Mouse (Mus musculus) CD4-positive helper T cell, adult 2 months (primary cell): Measurements from ENCODE around the gene Mylk.
"Not testable (repeated sequence)": the region's sequence is repeated elsewhere in the genome, so short reads cannot be mapped to it uniquely, and the experiment has no call there.

ENCODE experiments used
- DNase-seq: peaks from one replicate; pipeline ENCODE4 v3.0.0-alpha.2; 2012; ENCODE audit warnings: low read depth, missing footprints, low spot score

Mylk gene

DNA sequence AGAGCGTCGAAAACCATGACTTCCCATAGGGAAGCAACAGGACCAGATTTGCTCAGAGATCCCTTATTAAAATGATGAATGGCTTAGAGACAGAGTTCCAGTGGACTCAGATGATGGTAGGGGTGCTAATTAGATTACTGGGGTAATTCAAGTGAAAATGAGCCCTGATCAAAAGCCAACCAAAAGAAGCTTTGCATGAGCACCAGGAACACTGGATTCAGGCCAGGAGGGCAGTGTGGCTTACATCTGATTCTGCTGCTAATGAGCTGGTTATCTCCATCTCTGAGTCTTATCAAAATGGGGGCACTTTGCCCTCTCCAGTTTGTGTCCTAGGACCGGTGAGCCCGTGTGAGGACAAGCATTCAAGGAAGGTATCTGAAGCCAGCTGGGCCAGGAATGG is 23.4 kb downstream of the Mylk start:
- no peak for DNase-seq

DNA sequence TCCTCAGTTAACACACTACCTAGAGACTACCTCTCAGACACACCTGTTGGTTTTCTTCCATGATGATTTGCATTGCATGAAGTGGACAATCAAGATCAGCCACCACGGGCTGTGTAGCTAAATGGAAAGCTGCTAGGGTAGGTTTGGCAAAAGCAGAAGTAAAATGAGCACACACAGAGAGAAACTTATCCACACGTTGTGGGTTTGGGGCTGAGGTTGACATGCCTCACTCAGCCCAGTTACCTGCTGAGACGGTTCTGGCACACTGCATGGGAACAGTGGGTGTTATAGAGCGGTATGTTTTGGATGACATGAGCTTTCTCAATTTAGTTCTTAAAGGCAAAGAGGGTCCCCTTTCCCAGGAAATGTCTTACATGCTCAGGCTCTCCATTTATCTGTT is 25.1 kb downstream of the Mylk start:
- DNase-seq, result no peak

DNA sequence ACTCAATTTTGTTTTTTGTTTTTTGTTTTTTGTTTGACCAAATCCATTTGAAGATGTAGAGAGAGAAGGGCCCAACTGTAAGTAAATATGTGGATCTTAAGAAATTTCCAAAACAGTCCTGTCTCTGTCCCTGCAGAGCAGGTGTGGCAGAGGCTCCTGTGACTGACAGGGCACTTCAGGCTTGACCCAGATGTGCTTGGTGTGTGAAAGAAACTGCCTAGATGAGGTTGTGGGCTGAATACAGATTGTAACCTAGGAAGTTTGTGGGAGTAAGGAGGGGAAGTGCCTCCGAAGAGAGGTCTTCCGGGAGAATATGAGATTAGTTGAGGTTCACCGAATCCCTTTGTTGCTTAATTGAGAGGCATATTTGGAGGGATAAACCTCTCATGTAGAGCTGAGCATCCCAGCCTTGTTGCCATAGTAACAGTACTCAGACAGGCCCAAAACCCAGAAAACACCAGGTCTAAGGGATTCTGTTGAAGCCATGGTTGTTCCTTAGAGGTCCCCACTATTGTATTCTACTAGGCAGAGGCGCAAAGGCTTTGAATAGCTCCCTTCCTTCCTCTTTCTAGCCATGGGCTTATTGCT is 27.5 kb downstream of the Mylk start:
- DNase-seq, result no peak

DNA sequence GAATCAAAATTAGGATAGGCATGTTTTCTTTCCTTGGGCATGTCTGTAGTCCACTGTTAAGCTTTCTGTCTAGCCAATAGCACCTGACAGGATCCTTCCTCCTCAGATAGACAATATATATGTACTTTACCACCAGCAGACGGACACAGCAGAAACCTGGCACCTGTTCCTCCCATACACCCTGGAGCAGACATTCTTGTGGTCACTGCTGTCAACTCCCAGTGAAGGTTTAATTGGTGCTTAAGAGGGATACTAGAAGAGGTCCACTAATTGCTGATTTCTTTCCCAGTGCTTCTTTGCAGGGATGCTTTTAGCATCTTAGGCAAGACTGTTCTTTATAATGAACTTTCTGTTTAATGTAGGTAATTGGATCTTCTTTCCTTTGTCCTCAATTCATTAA is 37.4 kb downstream of the Mylk start:
- no peak for DNase-seq

DNA sequence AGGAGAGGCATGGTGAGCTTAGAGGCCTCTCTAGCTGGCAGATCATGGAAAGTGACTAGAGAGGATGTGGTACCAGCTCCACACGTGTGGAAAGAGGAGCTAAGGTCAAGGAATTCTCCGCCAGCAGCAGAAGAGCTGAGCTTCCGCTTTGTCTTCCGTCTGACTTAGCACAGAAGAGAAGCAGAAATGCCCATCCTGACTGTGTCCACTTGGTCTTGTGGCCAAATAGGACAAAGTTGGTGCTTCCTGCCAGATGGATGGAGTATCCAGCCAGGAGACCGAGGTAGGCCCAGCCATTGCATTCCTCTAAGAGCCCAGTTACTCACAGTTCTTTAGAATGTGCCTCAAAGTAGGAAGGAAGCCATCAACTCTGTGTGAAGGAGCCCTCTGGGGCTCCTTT is 38.5 kb downstream of the Mylk start:
- no peak for DNase-seq

DNA sequence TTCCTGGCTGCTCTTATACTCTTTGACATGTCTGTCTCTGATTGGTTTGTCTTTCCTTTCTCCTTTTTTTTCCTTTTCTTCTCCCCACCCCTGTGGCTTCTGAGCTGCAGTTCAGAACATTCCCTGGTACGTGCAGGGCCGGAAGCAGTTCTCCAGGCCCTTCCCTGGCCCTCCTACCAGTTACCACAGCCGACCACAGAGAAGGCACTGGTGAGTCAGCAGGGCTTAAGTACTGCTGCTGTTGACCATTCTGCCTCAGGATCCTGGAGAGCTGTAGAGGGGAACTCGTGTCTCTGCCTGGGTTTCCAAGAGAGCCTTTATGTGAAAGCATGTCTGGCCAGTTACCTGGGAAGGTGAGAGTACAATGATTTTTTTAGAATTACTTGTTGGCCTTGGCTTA is 39.7 kb downstream of the Mylk start:
- no peak for DNase-seq

DNA sequence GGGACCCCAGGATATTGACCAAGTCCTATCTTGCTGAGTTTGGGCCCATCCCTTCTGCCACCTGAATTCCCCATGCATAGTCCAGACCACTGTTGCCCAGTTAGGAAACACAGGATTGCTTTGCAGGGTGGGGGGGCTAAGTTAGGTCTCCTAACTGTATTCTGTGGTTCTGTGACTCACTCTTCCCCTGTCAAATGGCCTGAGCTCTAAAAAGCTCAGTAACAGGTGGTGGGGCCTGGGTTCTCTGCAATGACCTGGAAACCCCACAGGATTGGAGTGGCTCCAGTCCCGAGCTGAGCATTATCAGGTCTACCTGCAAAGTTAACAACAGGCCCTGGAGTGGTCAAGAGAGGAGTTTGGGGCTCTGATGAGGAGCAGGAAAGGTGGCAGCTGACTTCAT is 47.5 kb downstream of the Mylk start:
- no peak for DNase-seq

DNA sequence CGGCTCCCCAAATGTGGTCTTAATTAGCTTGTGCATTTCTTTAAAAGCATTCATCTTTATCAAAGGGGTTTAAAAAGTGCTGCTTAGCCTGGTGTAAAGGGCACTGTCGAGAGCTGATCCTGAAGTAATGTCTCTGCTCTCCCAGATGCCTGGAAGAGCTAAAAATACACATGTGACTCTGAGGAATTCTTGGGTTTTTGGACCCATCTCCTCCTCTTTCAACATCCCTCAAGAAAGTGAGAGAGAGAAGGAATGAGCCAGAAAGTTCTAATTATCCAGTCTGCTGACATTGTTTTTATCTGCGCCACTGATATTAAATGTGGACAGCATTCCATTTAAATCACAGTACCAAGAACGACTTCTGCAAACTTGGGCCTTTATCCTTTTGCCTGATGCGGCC is 48.0 kb downstream of the Mylk start:
- no peak for DNase-seq

DNA sequence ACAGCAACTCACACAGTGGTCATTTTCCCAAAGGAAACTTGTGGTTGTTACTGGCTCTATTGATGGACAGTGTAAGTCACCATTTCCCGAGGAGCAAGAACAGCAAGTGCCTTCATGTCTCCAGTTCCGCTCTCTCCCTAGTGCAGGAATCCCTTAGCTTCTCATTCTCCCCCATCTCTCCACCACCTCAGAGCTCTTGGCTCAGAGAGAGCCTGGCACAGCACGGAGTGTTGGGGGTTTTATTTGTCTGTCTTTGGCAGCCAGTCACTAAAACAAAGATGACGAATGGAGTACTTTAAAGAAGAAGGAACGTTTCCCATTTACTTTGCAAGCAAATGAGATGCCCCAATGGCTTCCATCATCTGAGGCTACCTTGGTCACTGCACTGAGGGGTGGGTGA is 56.2 kb downstream of the Mylk start:
- DNase-seq, result no peak

DNA sequence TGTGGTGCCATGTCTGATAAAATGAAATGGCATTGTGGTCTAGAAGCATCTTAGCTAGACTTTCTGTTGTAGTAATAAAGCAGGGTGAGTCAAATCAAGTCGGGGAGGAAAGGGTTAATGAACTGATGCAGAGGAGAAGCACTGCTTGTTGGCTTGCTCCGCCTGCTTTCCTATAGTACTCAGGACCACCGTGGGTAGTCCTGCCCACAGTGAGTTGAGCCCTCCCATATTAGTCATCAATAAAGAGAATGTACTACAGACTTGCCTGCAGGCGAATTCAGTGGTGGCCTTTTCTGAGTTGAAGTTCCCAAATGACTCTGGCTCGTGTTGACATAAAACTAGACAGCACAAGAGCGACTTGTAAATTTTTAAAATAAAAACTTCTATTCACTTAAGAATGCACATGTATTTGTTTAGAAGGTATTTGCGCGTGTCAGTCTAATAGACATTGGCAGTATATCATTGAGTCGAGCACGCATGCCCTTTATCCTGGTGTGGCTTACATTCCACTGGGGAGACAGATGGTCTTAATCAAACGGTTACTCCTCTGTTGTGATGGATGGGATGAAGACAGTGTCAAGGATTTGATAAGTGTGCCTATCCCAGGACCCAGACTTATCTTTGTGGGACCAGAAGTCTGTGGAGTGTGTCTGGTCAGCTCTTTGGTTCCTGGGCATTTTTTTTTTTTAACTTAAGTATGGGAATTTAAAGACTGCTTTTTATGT is 59.4 kb downstream of the Mylk start:
- DNase-seq, result no peak

DNA sequence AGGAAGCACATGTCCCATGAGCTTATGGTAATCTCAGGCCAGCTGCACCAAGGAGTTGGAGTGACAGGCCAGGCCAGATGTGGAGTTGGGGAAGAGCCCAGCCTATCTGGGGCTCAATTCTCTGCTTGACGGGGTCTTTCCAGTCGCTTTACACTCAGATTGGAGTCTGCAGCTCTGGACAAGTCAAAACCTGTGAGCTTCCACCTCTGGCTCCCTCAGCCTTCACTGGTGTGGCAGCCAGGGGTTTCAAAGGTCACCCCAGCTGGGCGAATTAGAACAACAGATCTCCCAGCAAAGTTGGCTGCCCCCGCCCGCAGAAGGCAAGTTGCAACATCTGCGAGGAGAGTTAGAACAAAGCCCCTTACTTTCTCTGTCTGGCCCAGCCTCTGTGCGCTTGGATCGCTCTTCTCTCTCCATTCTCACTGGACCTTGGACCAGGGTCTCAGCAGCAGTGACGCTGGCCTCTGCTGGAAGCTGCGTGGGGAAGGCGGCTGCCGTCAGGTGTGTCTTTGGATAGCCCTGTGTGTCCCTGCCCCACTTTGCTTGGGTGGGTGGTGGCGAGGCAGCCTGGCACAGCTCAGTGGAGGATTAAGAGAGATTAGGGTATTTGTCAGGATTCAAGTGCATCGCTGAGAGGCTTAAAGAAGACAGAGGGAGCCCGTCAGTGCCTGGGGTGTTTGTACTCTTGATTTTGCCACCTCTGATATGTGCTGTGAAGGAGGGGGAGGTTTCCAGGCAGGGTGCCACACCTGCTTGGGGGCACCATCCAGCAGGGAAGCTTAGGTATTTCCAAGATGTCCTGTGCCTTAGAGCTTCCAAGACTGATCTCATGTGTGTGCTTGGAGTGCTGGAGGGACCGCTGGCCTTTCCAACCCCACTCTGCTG is 62.1 kb downstream of the Mylk start:
- DNase-seq, result no peak

DNA sequence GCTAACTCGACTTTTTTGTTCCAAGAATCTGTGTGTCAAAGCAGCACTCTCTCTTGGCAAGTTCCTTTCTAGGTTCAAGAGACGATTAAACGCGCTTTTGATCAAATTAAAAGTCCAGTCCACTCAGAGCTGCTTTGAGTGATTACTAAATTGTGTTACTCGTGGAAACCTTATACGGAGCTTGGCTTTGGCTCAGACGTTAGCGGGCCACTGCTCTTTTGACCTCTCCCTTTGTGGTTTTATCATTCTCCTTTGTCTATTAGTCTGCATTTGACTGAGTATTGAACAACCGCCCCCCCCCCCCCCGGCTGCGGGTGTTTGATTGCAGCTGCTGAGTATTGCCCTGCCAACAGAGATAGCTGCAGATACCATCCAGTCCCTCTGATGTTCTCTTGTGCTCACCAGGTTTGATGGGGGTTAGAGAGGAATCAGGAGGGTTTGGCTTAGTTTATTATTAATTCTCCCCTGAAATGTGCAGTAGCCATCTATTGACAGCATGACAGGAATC is 62.8 kb downstream of the Mylk start:
- DNase-seq, result no peak

DNA sequence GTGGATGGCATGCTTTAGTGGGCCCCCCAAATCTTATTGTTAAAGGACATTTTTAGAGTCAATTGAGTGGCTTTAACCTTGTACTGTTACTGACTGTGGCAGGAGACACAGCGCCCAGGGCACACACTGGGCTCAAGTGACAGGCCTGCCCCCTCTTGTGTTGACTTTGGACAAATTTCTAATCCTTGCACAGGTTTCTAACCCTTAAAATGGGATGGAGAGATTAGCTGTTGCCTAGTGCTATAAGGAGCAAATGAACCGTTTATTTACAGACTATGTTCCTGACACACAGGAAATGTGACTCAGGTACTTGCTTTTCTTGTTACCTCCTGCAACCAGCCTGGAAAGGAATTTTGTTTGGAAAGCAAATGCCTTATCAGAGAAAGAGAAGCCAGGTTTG is 67.2 kb downstream of the Mylk start:
- DNase-seq, result no peak

DNA sequence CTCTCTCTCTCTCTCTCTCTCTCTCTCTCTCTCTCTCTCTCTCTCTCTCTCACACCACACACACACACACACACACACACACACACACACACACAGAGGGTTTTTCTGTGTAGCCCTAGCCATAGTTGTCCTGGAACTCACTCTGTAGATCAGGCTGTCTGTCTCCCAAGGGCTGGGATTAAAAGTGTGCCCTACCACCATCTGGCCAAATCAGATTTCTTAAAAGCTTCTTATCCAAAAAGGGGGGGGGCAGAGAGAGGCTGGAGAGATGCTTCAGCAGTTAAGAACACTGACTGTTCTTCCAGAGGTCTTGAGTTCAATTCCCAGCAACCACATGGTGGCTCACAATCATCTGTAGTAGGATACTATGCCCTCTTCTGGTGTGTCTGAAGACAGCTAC is 68.2 kb downstream of the Mylk start:
- DNase-seq, result not testable (repeated sequence)

DNA sequence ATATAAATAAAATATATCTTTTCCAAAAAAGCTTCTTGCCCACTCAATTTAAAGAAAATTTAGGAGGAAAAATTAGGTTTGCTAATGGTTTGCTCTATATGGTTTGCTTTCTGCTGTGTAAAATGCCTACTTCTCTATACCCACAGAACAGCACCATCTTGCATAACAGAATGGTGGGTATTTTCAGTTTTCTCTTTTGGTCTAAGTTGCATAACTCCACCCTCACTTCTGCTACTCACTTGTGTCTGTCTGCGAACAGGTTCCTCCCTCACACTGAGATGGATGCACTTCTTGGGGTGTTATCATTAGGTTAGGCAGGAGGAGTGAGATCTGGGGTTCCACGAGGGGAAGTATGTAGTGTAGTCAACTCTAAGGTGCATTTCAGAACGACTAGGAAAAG is 68.6 kb downstream of the Mylk start:
- no peak for DNase-seq

DNA sequence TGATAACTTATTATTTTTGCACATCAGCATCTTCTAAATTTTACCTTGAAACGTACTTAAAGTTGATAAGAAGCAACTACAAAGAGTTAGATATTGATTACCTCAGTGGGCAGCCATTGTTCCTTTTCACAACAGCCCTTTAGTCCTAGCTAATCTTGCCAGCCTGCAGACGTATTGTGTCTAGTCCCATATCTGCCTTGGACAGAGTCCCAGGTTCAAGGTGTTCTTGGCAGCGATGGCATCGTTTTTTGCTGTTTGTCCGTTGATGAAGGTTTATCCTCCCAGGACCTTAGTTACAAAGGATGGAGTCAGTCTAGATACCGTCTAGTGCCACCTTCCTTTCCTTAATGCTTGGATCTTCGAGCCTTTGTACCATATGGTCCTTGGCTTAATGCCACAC is 69.6 kb downstream of the Mylk start:
- DNase-seq, result no peak

DNA sequence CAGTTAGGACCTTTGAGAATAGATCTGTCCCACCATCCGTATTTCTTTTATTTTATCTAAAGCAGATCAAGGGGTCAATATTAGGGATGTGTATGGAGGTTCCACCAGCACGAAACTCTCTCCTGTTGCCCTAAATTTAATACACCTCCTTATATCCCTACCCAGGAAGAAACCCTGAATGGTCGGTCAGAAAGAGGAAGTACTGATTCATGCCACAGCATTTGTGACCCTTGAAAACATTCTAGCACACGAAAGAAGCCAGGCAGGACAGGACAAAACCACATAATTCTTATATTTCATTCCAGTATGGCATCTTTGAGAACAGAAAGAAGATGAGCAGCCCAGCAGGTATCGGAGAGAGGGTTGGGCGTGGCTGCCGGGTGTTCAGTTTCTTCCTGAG is 71.5 kb downstream of the Mylk start:
- DNase-seq, result no peak

DNA sequence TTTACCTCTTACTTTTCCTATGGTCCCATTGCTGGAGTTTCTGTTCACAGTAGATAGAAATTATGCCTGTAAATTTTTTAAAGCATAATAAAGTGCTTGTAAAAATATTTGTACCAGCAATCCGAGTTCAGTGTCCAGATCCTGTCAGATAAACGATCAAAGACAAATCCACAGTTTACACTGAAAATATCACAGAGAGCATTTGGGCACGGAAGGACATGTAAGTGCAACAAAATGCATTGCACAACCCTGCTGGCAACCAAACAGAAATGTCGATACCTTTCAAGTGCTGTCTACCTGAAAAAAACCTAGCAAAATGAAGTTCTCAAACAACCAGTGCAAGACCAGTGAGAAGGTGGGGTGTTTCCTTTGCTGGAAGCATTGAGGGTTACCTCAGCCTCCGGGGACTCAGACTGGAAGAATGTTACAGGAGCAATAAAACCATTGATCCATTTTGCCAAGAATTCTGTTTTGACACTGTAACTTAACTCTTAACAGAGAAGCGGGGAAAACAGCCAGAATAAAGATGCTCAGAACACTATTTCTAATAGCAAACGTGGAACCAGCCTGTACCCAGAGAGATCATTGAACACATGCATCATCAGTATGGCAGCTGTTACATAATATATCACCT is 80.2 kb downstream of the Mylk start:
- DNase-seq, result no peak

DNA sequence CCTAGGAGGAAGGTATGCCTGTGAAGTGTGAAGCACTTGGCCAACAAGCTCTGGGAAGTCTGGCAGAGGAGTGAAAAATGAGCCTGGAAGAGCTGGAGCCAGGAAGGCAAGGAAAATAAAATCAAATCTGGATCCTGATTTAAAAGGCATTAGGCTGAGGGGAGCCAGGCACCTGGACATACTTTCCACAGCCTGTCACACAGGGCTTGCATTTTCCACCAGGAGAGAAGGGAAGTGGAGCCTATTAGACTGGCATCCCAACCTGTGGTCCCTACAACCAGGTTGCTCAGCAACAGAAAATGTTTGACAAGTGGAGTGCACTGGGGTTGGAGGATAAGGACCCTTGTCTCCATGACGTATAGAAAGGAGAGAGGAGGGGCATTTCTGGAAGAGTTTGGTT is 89.5 kb downstream of the Mylk start:
- no peak for DNase-seq

DNA sequence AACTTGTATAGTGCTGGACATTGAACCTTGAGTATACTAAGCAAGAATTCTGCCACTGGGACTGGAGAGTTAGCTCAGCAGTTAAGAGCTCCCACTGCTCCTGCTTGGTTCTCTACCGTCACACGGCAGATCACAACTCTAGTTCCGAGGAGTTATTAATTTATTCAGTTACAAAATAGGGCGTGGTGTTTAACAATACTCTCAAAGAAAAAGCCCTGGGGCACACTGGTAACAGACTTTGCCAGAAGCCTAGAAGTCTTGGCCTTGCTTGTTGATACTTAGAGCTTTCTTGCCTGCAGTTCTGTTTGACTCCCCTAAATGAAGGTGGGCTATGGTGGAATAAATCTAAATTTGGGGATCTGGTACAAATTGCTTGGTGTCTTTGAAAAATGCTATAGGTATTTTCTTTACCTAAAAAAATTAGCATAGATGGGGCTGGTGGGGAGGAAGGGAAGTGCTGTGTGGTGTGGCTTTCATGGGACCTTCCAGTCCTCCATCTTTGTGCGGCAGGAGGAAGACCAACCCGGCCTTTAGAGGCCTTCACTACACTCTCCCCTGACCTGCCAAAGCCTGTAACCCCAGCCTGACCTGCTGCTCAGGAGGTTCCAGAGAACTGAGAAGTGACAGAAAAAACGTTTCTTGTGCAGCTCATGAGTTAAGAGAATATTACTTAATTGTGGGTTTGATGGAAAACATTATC is 94.1 kb downstream of the Mylk start:
- DNase-seq, result no peak

DNA sequence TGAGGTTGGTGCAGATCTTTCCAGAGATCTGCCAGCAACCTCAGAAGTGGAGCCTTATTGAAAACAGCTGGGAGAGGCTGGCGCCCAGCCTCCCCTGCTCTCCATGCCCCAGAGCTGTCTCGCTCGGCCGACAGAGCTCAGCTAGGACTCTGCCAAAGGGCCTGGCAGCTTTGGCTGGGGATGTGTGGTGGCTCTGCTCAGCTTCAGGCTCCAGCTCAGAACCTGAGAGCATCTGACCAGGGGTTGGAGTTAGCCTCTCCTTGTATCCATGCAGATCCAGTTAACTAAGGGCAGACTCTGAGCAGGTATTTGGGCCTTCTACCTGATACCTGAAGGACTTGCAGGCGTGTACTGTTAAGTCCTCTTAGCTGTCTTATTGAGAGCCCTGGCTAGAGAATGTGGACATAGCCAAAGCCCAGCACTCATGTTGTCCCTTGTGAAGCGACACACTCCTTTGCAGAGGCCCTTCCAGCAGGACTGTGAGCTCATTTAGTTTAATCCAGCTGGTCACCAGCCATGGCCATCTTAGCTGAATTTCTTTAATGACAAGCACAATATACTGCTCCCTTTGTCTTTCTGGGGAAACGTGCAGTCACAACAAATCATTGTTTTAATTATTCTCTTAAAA is 94.8 kb downstream of the Mylk start:
- DNase-seq, result no peak
